Mouse (Mus musculus) heart, postnatal 0 days (tissue): ENCODE results near the gene Trmu.

Experiments
- CTCF ChIP-seq: IDR thresholded peaks from 2 replicates; pipeline ENCODE4 v1.5.1; 2016; ENCODE audit warnings: antibody characterized with exemption, control low read depth, low read depth
- EP300 ChIP-seq: IDR thresholded peaks from 2 replicates; pipeline ENCODE4 v1.6.1; 2016; ENCODE audit warnings: antibody characterized with exemption, low read depth

- TF ChIP-seq CTCF = no peak
- no peak for TF ChIP-seq EP300
Measured at GRCm38 (mm10) chr15:85892498-85893118, 13.5 kb downstream of the Trmu start.
